Mouse (Mus musculus) thymus, adult 18-20 months (tissue): ENCODE measurements around the gene Lypd9.
"Not testable (repeated sequence)": the region's sequence is repeated elsewhere in the genome, so short reads cannot be mapped to it uniquely, and the experiment has no call there.

ENCODE experiments used
- DNase-seq, 2 experiments: peaks; one replicate each; pipeline ENCODE4 v3.0.0; 2022; ENCODE audit warnings: mixed read lengths in 2 of 2

Lypd9 gene

GRCm38 (mm10) chr11:58452759-58453158, at the start of gene Lypd9:
Gene Lypd9, minus strand, starts transcription at chr11:58452923.
- DNase-seq = no peak

DNA sequence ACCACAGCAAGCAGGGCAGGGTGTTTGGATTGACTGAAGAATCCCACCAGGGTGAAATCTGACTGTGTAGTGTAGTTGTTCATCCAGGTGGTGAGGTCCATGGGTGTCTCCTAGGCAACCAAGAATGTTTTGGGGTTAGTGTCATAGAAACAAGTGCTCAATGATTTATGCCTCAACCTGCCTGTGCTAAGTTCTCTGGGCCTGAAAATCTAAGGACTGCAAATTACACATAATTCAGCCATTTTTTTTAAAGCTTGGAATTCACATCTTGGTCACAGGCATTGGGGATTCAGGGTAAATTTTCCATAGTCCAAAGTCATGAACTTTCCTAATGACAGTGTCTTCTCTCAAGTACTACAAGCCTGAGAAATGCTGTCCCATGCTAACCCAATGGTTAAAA, 49.7 kb upstream of the Lypd9 start, which contains the start of gene Olfr331:
TSS of gene Olfr331 (minus strand) at position 101 of the 400 bp plus-strand sequence.
- DNase-seq = not testable (repeated sequence)

GRCm38 (mm10) chr11:58499290-58499689, 46.6 kb upstream of the Lypd9 start:
- no peak for DNase-seq

GRCm38 (mm10) chr11:58498761-58499160, 46.0 kb upstream of the Lypd9 start:
- DNase-seq = no peak

- DNase-seq = no peak
These were observed 39.7 kb upstream of the Lypd9 start, which contains the start of gene Olfr332 for GRCm38 (mm10) chr11:58492455-58492854. Gene Olfr332, minus strand, starts transcription at chr11:58492555.

DNA sequence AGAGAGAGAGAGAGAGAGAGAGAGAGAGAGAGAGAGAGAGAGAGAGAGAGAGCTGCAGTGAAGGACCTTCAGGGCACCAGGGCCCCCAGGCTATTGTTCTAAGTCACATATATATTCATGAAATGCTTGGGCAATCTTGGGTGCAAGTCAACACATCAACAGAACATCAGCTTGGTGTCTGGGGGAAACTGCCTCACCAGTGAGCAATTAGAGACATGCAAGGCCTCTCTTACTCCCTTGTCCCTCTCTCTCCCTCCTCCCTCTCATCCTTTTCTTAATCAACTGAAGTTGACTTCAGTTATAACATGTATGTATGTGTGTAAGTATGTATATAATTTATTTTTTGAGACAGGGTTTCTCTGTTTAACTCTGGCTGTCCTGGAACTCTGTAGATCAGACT, 9.4 kb upstream of the Lypd9 start, which contains the start of gene Olfr30:
TSS of gene Olfr30 (minus strand) at position 101 of the 400 bp plus-strand sequence.
- no peak for DNase-seq

DNA sequence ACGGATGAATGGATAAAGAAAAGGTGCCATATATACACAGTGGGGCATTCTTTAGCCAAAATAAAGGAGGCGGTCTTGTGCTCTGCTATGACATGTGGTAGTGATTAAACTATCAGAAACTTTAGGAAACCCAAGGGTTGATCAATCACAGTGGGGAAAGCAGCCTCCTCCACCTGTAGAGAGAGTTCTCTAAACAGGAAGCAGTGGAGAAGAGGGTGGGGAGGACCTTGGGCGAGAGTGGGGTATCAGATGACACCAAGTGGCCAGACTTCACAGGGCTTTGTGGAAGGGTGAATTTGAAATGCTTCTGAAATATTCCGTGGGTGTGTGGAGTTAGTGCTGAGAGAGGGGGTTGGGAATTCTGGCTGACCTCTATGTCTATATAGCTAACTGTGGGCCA, 869 bp upstream of the Lypd9 start:
- DNase-seq = no peak

- DNase-seq = no peak
These were observed 14.9 kb downstream of the Lypd9 start for GRCm38 (mm10) chr11:58437866-58438265.

- DNase-seq = no peak
These were observed 20.5 kb downstream of the Lypd9 start, which contains the start of gene Gm12253 for GRCm38 (mm10) chr11:58432259-58432658. Gene Gm12253, plus strand, starts transcription at chr11:58432559.

GRCm38 (mm10) chr11:58420815-58421214, 31.9 kb downstream of the Lypd9 start, which contains the start of gene 1810065E05Rik:
Gene 1810065E05Rik, plus strand, starts transcription at chr11:58421111.
- DNase-seq = no peak

- no peak for DNase-seq
These were observed 34.4 kb downstream of the Lypd9 start for GRCm38 (mm10) chr11:58418336-58418735.

DNA sequence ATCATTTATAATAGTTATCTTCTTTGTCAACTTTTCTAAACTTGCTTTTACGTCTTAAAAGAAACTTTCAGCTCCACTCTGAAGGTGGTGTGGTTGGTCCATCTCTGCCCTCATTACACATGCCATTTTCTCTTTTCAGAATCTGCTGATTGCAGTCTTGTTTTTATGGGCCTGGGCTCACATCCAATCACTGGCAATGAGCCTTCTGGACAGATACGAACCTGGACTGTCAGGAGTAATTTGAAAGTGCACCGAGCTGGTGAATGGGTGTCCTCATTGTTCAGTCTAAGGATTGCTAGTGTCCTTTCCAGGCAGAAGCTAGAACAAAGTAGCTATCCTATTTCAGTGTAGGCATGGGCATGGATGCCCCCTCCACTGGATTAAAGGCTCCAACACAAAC, 44.7 kb downstream of the Lypd9 start:
- DNase-seq = no peak

DNA sequence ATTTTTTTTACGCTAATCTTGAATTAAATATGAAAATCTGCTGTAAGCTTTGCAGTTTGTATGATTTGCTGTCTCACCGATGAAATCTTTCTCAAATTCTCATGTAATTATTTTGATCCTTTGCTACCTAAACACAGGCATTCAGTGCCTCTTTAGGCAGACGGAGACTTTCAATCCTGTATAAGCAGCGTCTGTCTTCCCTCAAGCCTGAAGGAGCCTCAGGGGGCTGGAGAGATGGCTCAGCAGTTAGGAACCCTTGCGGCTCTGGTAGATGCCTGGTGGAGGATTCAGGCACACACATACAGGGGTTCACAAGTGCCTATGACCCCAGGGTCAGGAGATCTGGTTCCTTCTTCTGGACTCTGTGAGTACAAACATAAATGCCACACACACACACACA, 52.1 kb downstream of the Lypd9 start:
- no peak for DNase-seq

DNA sequence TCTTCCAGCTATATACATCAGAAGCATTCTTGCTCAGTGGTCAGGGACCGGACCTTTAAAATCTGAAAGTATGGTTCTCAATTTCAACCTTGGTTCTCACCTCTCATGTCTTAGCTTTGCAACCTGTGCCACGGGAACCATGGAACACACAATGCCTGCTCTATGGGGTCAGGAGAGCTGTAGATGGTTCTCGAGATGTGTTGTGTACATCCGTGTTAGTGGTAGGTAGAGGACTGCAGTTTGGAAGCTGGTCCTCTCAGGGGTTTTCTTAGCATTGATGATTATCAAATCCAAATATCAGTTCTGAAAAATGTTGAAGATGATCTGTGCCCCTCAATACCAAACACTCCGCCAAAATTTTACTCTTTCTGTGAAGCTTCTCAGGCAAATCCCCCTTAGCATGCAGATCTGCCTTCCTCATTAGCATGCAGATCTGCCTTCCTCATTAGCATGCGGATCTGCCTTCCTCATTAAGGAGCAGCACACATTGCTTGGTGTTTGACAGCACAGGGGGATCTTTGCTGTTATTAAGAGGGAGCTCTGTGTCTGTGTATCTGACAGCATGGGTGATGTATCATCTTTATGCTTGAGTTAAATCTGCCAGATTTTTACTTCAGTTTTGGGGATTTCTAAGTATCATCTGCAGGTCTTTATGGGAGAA, 52.6 kb downstream of the Lypd9 start:
- no peak for DNase-seq
